In genomic region chr12:117663637-117664036, GRCm38 (mm10) we compare ENCODE assay signal across 10 mouse cellular contexts.
DNase-seq lines count a peak whose midpoint lies in the region; ATAC-seq and TF ChIP-seq lines count a peak whose summit lies in the region.
"Had no signal": no experiment of that assay in that cellular context is flagged by ENCODE, and none has a peak within 500 bp of the region (broad histone marks: within the 10 kb centered on the region; RNA-seq: fewer than 3 reads in every experiment).

No protein-coding gene starts in this region.

- TF ChIP-seq CTCF in lung, adult 2 months (IDR thresholded peaks at IDR 0.05; ENCODE audit: insufficient read depth, low read length), result no peak

- no peak for ATAC-seq in frontal cortex, adult (ENCODE audit: low TSS enrichment)

- TF ChIP-seq POLR2A in lung, adult 2 months (IDR thresholded peaks at IDR 0.05; ENCODE audit: borderline replicate concordance, extremely low read depth, low read depth, low read length), result 0 out of 2 replicates have a peak, but pooled peaks have one; percentile 14

- H3K27ac ChIP-seq in brown adipose tissue, adult 24 weeks (replicated peaks; ENCODE audit: low read depth, low read length), result peak overlapping the region; percentile 93

- H3K4me1 ChIP-seq in brown adipose tissue, adult 24 weeks (ENCODE audit: control insufficient read depth, insufficient read depth, insufficient read length, low read length), result peaks cover 21% of the 10 kb centered on the region; the same call in 1 of the 2 replicates
- peaks cover 32% of the 10 kb centered on the region for H3K4me1 ChIP-seq in lung, adult 2 months (ENCODE audit: control insufficient read depth, insufficient read depth, low read length)

- no peak overlapping the region for H3K4me3 ChIP-seq in brown adipose tissue, adult 24 weeks (ENCODE audit: insufficient read depth, low read depth, low read length)
- H3K4me3 ChIP-seq in lung, adult 2 months (replicated peaks; ENCODE audit: extremely low read depth, low read depth, low read length), result peak overlapping the region; percentile 13
- H3K4me3 ChIP-seq: megakaryocyte, embryonic 14.5 days had no signal

- 25% methylated on average over 5 of the region's 5 CpGs for WGBS in lung, adult 2 months

- peak; percentile 53 for DNase-seq in adrenal gland, adult 2 months
- DNase-seq in adrenal gland, postnatal 25 days, result no peak
- peak; percentile 70 for DNase-seq in kidney, adult 11 months
- DNase-seq in lung, adult 2 months, result no peak
- DNase-seq in thymus, postnatal 10 days (ENCODE audit: low spot score in 2 of 2), result no peak
- DNase-seq in frontal cortex, postnatal 10 days (ENCODE audit: low spot score in 2 of 2), result no peak
- DNase-seq: gastrocnemius, postnatal 10 days had no signal

Comparison
In these comparisons a context has a peak if more than half of its experiments do, and no peak if none do; other contexts are left out.
1. DNase-seq: peak in adrenal gland, adult 2 months (single experiment) and kidney, adult 11 months (single experiment); none in adrenal gland, postnatal 25 days (single experiment), lung, adult 2 months (single experiment), thymus, postnatal 10 days (0 of 2) and frontal cortex, postnatal 10 days (0 of 2).